Mouse (Mus musculus) heart, postnatal 25 days (tissue): ENCODE results near the gene Scap. TPM values are rescaled to one million over a fixed set of nuclear protein-coding genes. Genes with fewer than 3 reads are reported as not detected.

Experiments used
- DNase-seq: peaks from one replicate; pipeline ENCODE4 v3.0.0; 2022; ENCODE audit warnings: low spot score
- intact Hi-C: fragments of 180-260 bp; cut with DNase I; formaldehyde crosslinking; loops from one replicate; pipeline ENCODE4 v1.15.1; 2025
- total RNA-seq, 2 experiments: library from RNA; stranded (reverse); gene quantifications; 2 replicates each; pipeline ENCODE4 v1.2.3; 2021

The Scap gene
- total RNA-seq, 2 experiments from 2014 or later = 27.7 to 28.0 TPM

GRCm38 (mm10) chr9:110431241-110431640 is 98.2 kb downstream of the Scap start:
- DNase-seq = no peak
- intact Hi-C loops = no loop called here

GRCm38 (mm10) chr9:110433045-110433444 is 100.0 kb downstream of the Scap start:
- intact Hi-C loops = no loop called here
- DNase-seq = no peak

Other genes with a start within 250 kb of the Scap start
- gene Smarcc1, start 215.6 kb upstream of the Scap start, total RNA-seq = 10 to 100 TPM; 22.8 to 26.0 TPM
- 10 to 100 TPM; 62.2 to 63.5 TPM for gene Dhx30, start 215.5 kb upstream of the Scap start, total RNA-seq
- under 1 TPM; 0.13 to 0.14 TPM for gene Cspg5, start 89.5 kb upstream of the Scap start, total RNA-seq
- 1 to 10 TPM; 1.8 to 2.4 TPM for gene Elp6, start 28.1 kb upstream of the Scap start, total RNA-seq
- 10 to 100 TPM; 13.6 to 16.0 TPM for gene Ptpn23, start 74.9 kb downstream of the Scap start, total RNA-seq
- not detected for gene Ngp, start 86.5 kb downstream of the Scap start, total RNA-seq
- 10 to 100 TPM; 11.1 to 15.0 TPM for gene Klhl18, start 143.4 kb downstream of the Scap start, total RNA-seq
- gene Kif9, start 143.7 kb downstream of the Scap start, total RNA-seq = under 1 TPM; 0.13 to 0.25 TPM
- gene Setd2, start 199.3 kb downstream of the Scap start, total RNA-seq = 10 to 100 TPM; 38.0 to 49.8 TPM